Mouse (Mus musculus) G1E (cell line): ENCODE results near the gene Col18a1.

Source experiments
- CTCF ChIP-seq: IDR thresholded peaks from 2 replicates; pipeline ENCODE4 v1.5.1; 2012; ENCODE audit warnings: low read depth, low read length, inconsistent platforms, mixed read lengths
- GATA1 ChIP-seq: IDR thresholded peaks from 2 replicates; pipeline ENCODE4 v1.6.1; 2012; ENCODE audit warnings: borderline replicate concordance, low read length, inconsistent platforms, mixed read lengths
- TAL1 ChIP-seq: conservative IDR thresholded peaks from 2 replicates; pipeline ENCODE4 v1.6.1; 2012; ENCODE audit warnings: low read depth, low read length, inconsistent platforms, mixed read lengths

DNA sequence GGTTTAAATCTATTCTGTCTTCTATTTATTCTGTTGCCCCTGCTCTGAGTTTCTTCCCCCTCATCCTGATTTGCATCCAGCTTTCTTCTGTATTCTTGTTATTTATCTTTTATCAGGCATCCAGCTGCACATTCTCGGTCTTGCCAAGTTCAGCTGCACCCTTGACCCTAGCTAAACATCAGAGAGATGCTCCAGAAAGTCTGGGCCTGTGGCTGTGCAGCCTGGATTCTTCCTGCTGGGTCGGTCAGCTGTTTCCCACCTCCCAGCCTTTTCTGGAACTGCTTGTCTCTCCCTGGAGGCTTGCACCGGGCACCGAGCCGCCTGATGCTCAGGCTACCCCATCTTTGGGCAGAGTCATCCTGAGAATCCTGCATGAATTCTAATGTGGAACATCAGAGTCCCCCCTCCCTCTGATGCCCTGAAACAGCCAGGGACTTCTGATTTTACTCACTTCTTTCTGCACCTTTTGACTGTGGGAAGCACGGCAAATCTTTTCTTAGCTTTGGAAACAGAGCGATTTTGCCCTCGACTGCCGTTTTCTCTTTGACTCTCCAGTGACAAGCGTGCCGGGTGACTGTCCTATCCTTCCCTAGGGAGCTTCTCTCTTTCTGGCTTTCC, 103.8 kb downstream of the Col18a1 start:
- TF ChIP-seq GATA1 (no peak), TAL1 (no peak), CTCF (no peak)
